Mouse (Mus musculus) CD4-positive, CD25-positive, alpha-beta regulatory T cell, adult 4 months (primary cell): Measurements from ENCODE around the gene Mfsd13b. TPM values are rescaled to one million over a fixed set of nuclear protein-coding genes. Genes with fewer than 3 reads are reported as not detected.
A peak's percentile ranks its signal among the peaks of the same experiment; 100 is the strongest.
"Not testable (repeated sequence)": the region's sequence is repeated elsewhere in the genome, so short reads cannot be mapped to it uniquely, and the experiment has no call there.

ENCODE experiments used
- ATAC-seq: one replicate; pipeline ENCODE4 v1.8.0; 2017
- polyA plus RNA-seq, 2 experiments: library from polyadenylated mRNA; unstranded; fragments of 100-300 nt; shearing (Covaris generic); gene quantifications; one replicate each; pipeline ENCODE4 v1.2.1; 2017

Gene Mfsd13b
- polyA plus RNA-seq, 2 experiments from 2014 or later = not detected

GRCm38 (mm10) chr7:120991191-120991590, 8.9 kb downstream of the Mfsd13b start:
- ATAC-seq = no peak

GRCm38 (mm10) chr7:120999021-120999530, 16.8 kb downstream of the Mfsd13b start:
- no peak for ATAC-seq

GRCm38 (mm10) chr7:121000065-121000822, 17.9 kb downstream of the Mfsd13b start:
- ATAC-seq = no peak

GRCm38 (mm10) chr7:121001879-121002278, 19.6 kb downstream of the Mfsd13b start:
- no peak for ATAC-seq

- ATAC-seq = no peak
Observed at GRCm38 (mm10) chr7:121002407-121002928, 20.2 kb downstream of the Mfsd13b start.

GRCm38 (mm10) chr7:121003793-121004418, 21.6 kb downstream of the Mfsd13b start:
- no peak for ATAC-seq

- ATAC-seq = no peak
Observed at GRCm38 (mm10) chr7:121011794-121012689, 29.7 kb downstream of the Mfsd13b start.

- ATAC-seq = no peak
Observed at GRCm38 (mm10) chr7:121014486-121014885, 32.2 kb downstream of the Mfsd13b start.

GRCm38 (mm10) chr7:121018778-121019177, 36.5 kb downstream of the Mfsd13b start:
- no peak for ATAC-seq

GRCm38 (mm10) chr7:121020277-121020676, 38.0 kb downstream of the Mfsd13b start:
- ATAC-seq = peak; percentile 43

- no peak for ATAC-seq
Observed at GRCm38 (mm10) chr7:121025221-121026008, 43.1 kb downstream of the Mfsd13b start.

- ATAC-seq = no peak
Observed at GRCm38 (mm10) chr7:121026300-121026699, 44.0 kb downstream of the Mfsd13b start.

GRCm38 (mm10) chr7:121029947-121030346, 47.6 kb downstream of the Mfsd13b start:
- ATAC-seq = not testable (repeated sequence)

GRCm38 (mm10) chr7:121033856-121034652, 51.7 kb downstream of the Mfsd13b start, which contains the start of gene Mettl9:
Gene Mettl9 (plus strand): TSS chr7:121034445.
- peak; percentile 93 for ATAC-seq

GRCm38 (mm10) chr7:121034701-121035141, 52.4 kb downstream of the Mfsd13b start:
- ATAC-seq = peak; percentile 40

GRCm38 (mm10) chr7:121035161-121035721, 52.9 kb downstream of the Mfsd13b start:
- peak; percentile 6 for ATAC-seq

GRCm38 (mm10) chr7:121040595-121040994, 58.3 kb downstream of the Mfsd13b start:
- no peak for ATAC-seq

GRCm38 (mm10) chr7:121041989-121042388, 59.7 kb downstream of the Mfsd13b start:
- ATAC-seq = no peak

GRCm38 (mm10) chr7:121043004-121043403, 60.7 kb downstream of the Mfsd13b start:
- ATAC-seq = no peak

- ATAC-seq = no peak
Observed at GRCm38 (mm10) chr7:121043510-121043909, 61.2 kb downstream of the Mfsd13b start.
